Mouse (Mus musculus): ENCODE data around the gene Gm8764. TPM values are rescaled to one million over a fixed set of nuclear protein-coding genes. Genes with fewer than 3 reads are reported as not detected.
"Not testable (repeated sequence)": the region's sequence is repeated elsewhere in the genome, so short reads cannot be mapped to it uniquely, and the experiment has no call there.

The Gm8764 gene
- polyA plus RNA-seq (2015; fragmentation: Nextera tagmentation; extraction: Ambion mirVana): not detected in 2 replicates

DNA sequence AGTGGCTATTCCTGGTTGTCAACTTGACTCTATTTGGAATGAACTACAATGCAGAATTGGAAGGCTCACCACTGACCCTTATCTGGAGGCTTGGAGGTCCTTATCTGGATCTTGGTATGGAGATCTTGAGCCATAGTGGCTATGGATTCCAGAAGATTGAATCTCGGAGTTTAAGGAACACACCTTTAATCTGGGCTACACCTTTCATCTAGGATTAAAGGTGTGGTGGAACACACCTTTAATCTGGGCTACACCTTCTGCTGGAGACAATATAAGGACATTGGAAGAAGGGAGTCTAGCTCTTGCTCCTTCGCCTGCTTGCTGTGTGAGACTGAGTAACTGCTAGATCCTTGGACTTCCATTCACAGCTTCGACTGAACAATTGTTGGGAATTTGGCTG is at the start of gene Gm8764:
TSS of gene Gm8764 (plus strand) at position 301 of the 400 bp plus-strand sequence.
- not testable (repeated sequence) for H3K36me3 ChIP-seq (ENCODE audit: control insufficient read depth, insufficient read depth); ATAC-seq (replicated peaks; ENCODE audit: extremely low read depth, insufficient read depth, low FRiP score); H3K27ac ChIP-seq (ENCODE audit: low read length); H3K4me1 ChIP-seq (ENCODE audit: control insufficient read depth, insufficient read depth, low read length); H3K9ac ChIP-seq (ENCODE audit: low read length); H3K9me3 ChIP-seq (replicated peaks; ENCODE audit: control insufficient read depth, low read length); H3K4me3 ChIP-seq (ENCODE audit: low read length); H3K27me3 ChIP-seq (ENCODE audit: control insufficient read depth, insufficient read depth, low read length); H3K4me2 ChIP-seq (ENCODE audit: low read depth, low read length)
- no CpG with 5 or more reads among the region's 3 CpGs for WGBS

DNA sequence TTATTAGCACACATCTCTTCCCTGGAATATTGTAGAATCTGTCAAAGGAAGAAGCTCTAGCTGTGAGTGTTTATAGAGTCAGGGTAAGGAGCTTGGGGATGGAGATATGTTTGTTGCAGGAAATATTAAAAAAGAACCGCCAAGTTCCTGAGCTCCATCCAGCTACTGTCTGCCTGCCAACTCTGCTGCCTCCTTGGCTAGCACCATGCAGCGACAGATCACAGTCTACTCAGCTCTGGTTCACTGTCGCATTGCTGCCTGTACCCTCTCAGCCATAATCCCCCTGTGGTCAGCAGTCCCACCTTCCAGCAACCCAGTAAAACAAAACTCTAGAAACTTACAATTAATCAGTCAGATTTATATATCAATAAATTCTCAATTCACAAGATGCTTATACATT is 49.8 kb upstream of the Gm8764 start:
- H3K9ac ChIP-seq (ENCODE audit: low read length): no peak overlapping the region
- no peaks in the 10 kb centered on the region for H3K9me3 ChIP-seq (replicated peaks; ENCODE audit: control insufficient read depth, low read length)
- H3K27ac ChIP-seq (ENCODE audit: low read length): no peak overlapping the region
- no peaks in the 10 kb centered on the region for H3K36me3 ChIP-seq (ENCODE audit: control insufficient read depth, insufficient read depth)
- no peaks in the 10 kb centered on the region for H3K4me1 ChIP-seq (ENCODE audit: control insufficient read depth, insufficient read depth, low read length)
- 60% methylated on average over 3 of the region's 3 CpGs for WGBS
- H3K4me3 ChIP-seq (ENCODE audit: low read length): no peak overlapping the region
- H3K4me2 ChIP-seq (ENCODE audit: low read depth, low read length): no peak overlapping the region
- H3K27me3 ChIP-seq (ENCODE audit: control insufficient read depth, insufficient read depth, low read length): no peaks in the 10 kb centered on the region
- no peak for ATAC-seq (replicated peaks; ENCODE audit: extremely low read depth, insufficient read depth, low FRiP score)

DNA sequence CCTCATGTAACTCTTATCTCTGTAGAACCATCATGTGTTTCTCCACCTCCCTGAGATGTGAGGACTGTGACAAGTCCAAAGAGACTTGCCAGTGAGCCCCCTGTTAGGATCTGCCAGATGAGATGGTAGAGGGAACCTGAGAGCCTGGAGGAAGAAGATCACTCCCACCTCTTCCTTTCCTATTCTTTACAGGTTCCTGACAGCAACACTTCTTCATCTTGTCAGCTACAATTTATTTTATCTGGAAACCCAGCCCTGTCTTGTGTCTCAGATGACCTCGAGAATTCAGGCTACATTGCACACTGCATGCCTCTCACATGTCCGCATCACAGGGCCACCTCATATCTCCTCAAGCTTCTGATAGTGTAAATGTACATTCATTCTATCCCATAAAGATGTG is 41.5 kb upstream of the Gm8764 start:
- Histone ChIP-seq H3K36me3 (ENCODE audit: control insufficient read depth, insufficient read depth) (no peaks in the 10 kb centered on the region), H3K27me3 (ENCODE audit: control insufficient read depth, insufficient read depth, low read length) (no peaks in the 10 kb centered on the region), H3K9me3 (replicated peaks; ENCODE audit: control insufficient read depth, low read length) (no peaks in the 10 kb centered on the region), H3K4me2 (ENCODE audit: low read depth, low read length) (no peak overlapping the region), H3K4me1 (ENCODE audit: control insufficient read depth, insufficient read depth, low read length) (no peaks in the 10 kb centered on the region), H3K27ac (ENCODE audit: low read length) (no peak overlapping the region), H3K4me3 (ENCODE audit: low read length) (no peak overlapping the region), H3K9ac (ENCODE audit: low read length) (no peak overlapping the region)
- WGBS: 33% methylated on average over 2 of the region's 2 CpGs
- no peak for ATAC-seq (replicated peaks; ENCODE audit: extremely low read depth, insufficient read depth, low FRiP score)

DNA sequence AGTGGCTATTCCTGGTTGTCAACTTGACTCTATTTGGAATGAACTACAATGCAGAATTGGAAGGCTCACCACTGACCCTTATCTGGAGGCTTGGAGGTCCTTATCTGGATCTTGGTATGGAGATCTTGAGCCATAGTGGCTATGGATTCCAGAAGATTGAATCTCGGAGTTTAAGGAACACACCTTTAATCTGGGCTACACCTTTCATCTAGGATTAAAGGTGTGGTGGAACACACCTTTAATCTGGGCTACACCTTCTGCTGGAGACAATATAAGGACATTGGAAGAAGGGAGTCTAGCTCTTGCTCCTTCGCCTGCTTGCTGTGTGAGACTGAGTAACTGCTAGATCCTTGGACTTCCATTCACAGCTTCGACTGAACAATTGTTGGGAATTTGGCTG is 17.1 kb upstream of the Gm8764 start, which contains the start of gene Gm21293:
TSS of gene Gm21293 (plus strand) at position 301 of the 400 bp plus-strand sequence.
- not testable (repeated sequence) for H3K9ac ChIP-seq (ENCODE audit: low read length); H3K27ac ChIP-seq (ENCODE audit: low read length); H3K36me3 ChIP-seq (ENCODE audit: control insufficient read depth, insufficient read depth); H3K4me1 ChIP-seq (ENCODE audit: control insufficient read depth, insufficient read depth, low read length); H3K9me3 ChIP-seq (replicated peaks; ENCODE audit: control insufficient read depth, low read length); ATAC-seq (replicated peaks; ENCODE audit: extremely low read depth, insufficient read depth, low FRiP score); H3K4me2 ChIP-seq (ENCODE audit: low read depth, low read length); H3K27me3 ChIP-seq (ENCODE audit: control insufficient read depth, insufficient read depth, low read length); H3K4me3 ChIP-seq (ENCODE audit: low read length)
- WGBS: no CpG with 5 or more reads among the region's 3 CpGs

DNA sequence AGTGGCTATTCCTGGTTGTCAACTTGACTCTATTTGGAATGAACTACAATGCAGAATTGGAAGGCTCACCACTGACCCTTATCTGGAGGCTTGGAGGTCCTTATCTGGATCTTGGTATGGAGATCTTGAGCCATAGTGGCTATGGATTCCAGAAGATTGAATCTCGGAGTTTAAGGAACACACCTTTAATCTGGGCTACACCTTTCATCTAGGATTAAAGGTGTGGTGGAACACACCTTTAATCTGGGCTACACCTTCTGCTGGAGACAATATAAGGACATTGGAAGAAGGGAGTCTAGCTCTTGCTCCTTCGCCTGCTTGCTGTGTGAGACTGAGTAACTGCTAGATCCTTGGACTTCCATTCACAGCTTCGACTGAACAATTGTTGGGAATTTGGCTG is 8.6 kb upstream of the Gm8764 start, which contains the start of gene Gm6763:
TSS of gene Gm6763 (plus strand) at position 301 of the 400 bp plus-strand sequence.
- not testable (repeated sequence) for H3K4me1 ChIP-seq (ENCODE audit: control insufficient read depth, insufficient read depth, low read length); H3K36me3 ChIP-seq (ENCODE audit: control insufficient read depth, insufficient read depth); H3K4me2 ChIP-seq (ENCODE audit: low read depth, low read length); H3K4me3 ChIP-seq (ENCODE audit: low read length); H3K9me3 ChIP-seq (replicated peaks; ENCODE audit: control insufficient read depth, low read length); H3K9ac ChIP-seq (ENCODE audit: low read length); H3K27ac ChIP-seq (ENCODE audit: low read length); H3K27me3 ChIP-seq (ENCODE audit: control insufficient read depth, insufficient read depth, low read length); ATAC-seq (replicated peaks; ENCODE audit: extremely low read depth, insufficient read depth, low FRiP score)
- no CpG with 5 or more reads among the region's 3 CpGs for WGBS

DNA sequence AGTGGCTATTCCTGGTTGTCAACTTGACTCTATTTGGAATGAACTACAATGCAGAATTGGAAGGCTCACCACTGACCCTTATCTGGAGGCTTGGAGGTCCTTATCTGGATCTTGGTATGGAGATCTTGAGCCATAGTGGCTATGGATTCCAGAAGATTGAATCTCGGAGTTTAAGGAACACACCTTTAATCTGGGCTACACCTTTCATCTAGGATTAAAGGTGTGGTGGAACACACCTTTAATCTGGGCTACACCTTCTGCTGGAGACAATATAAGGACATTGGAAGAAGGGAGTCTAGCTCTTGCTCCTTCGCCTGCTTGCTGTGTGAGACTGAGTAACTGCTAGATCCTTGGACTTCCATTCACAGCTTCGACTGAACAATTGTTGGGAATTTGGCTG is 8.4 kb downstream of the Gm8764 start, which contains the start of gene Gm21304:
TSS of gene Gm21304 (plus strand) at position 301 of the 400 bp plus-strand sequence.
- no CpG with 5 or more reads among the region's 3 CpGs for whole genome bisulfite sequencing
- H3K4me1 ChIP-seq (ENCODE audit: control insufficient read depth, insufficient read depth, low read length); H3K4me2 ChIP-seq (ENCODE audit: low read depth, low read length); H3K9ac ChIP-seq (ENCODE audit: low read length); H3K4me3 ChIP-seq (ENCODE audit: low read length); H3K9me3 ChIP-seq (replicated peaks; ENCODE audit: control insufficient read depth, low read length); H3K27ac ChIP-seq (ENCODE audit: low read length); H3K36me3 ChIP-seq (ENCODE audit: control insufficient read depth, insufficient read depth); ATAC-seq (replicated peaks; ENCODE audit: extremely low read depth, insufficient read depth, low FRiP score); H3K27me3 ChIP-seq (ENCODE audit: control insufficient read depth, insufficient read depth, low read length): not testable (repeated sequence)

DNA sequence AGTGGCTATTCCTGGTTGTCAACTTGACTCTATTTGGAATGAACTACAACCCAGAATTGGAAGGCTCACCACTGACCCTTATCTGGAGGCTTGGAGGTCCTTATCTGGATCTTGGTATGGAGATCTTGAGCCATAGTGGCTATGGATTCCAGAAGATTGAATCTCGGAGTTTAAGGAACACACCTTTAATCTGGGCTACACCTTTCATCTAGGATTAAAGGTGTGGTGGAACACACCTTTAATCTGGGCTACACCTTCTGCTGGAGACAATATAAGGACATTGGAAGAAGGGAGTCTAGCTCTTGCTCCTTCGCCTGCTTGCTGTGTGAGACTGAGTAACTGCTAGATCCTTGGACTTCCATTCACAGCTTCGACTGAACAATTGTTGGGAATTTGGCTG is 16.9 kb downstream of the Gm8764 start, which contains the start of gene Gm21312:
TSS of gene Gm21312 (plus strand) at position 301 of the 400 bp plus-strand sequence.
- H3K4me3 ChIP-seq (ENCODE audit: low read length); H3K36me3 ChIP-seq (ENCODE audit: control insufficient read depth, insufficient read depth); H3K27ac ChIP-seq (ENCODE audit: low read length); ATAC-seq (replicated peaks; ENCODE audit: extremely low read depth, insufficient read depth, low FRiP score); H3K9ac ChIP-seq (ENCODE audit: low read length); H3K4me1 ChIP-seq (ENCODE audit: control insufficient read depth, insufficient read depth, low read length); H3K4me2 ChIP-seq (ENCODE audit: low read depth, low read length); H3K9me3 ChIP-seq (replicated peaks; ENCODE audit: control insufficient read depth, low read length); H3K27me3 ChIP-seq (ENCODE audit: control insufficient read depth, insufficient read depth, low read length): not testable (repeated sequence)
- WGBS: no CpG with 5 or more reads among the region's 3 CpGs

DNA sequence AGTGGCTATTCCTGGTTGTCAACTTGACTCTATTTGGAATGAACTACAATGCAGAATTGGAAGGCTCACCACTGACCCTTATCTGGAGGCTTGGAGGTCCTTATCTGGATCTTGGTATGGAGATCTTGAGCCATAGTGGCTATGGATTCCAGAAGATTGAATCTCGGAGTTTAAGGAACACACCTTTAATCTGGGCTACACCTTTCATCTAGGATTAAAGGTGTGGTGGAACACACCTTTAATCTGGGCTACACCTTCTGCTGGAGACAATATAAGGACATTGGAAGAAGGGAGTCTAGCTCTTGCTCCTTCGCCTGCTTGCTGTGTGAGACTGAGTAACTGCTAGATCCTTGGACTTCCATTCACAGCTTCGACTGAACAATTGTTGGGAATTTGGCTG is 25.4 kb downstream of the Gm8764 start, which contains the start of gene Gm20765:
TSS of gene Gm20765 (plus strand) at position 301 of the 400 bp plus-strand sequence.
- not testable (repeated sequence) for H3K9me3 ChIP-seq (replicated peaks; ENCODE audit: control insufficient read depth, low read length); H3K27me3 ChIP-seq (ENCODE audit: control insufficient read depth, insufficient read depth, low read length); H3K36me3 ChIP-seq (ENCODE audit: control insufficient read depth, insufficient read depth); ATAC-seq (replicated peaks; ENCODE audit: extremely low read depth, insufficient read depth, low FRiP score); H3K27ac ChIP-seq (ENCODE audit: low read length); H3K4me2 ChIP-seq (ENCODE audit: low read depth, low read length); H3K4me1 ChIP-seq (ENCODE audit: control insufficient read depth, insufficient read depth, low read length); H3K9ac ChIP-seq (ENCODE audit: low read length); H3K4me3 ChIP-seq (ENCODE audit: low read length)
- WGBS: no CpG with 5 or more reads among the region's 3 CpGs

DNA sequence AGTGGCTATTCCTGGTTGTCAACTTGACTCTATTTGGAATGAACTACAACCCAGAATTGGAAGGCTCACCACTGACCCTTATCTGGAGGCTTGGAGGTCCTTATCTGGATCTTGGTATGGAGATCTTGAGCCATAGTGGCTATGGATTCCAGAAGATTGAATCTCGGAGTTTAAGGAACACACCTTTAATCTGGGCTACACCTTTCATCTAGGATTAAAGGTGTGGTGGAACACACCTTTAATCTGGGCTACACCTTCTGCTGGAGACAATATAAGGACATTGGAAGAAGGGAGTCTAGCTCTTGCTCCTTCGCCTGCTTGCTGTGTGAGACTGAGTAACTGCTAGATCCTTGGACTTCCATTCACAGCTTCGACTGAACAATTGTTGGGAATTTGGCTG is 33.9 kb downstream of the Gm8764 start, which contains the start of gene Gm4340:
TSS of gene Gm4340 (plus strand) at position 301 of the 400 bp plus-strand sequence.
- not testable (repeated sequence) for H3K4me1 ChIP-seq (ENCODE audit: control insufficient read depth, insufficient read depth, low read length); H3K27me3 ChIP-seq (ENCODE audit: control insufficient read depth, insufficient read depth, low read length); ATAC-seq (replicated peaks; ENCODE audit: extremely low read depth, insufficient read depth, low FRiP score); H3K9ac ChIP-seq (ENCODE audit: low read length); H3K4me2 ChIP-seq (ENCODE audit: low read depth, low read length); H3K36me3 ChIP-seq (ENCODE audit: control insufficient read depth, insufficient read depth); H3K27ac ChIP-seq (ENCODE audit: low read length); H3K4me3 ChIP-seq (ENCODE audit: low read length); H3K9me3 ChIP-seq (replicated peaks; ENCODE audit: control insufficient read depth, low read length)
- WGBS: no CpG with 5 or more reads among the region's 3 CpGs

Data from heart, embryonic 16.5 days (tissue).